Mouse (Mus musculus) heart, postnatal 0 days (tissue): Measurements from ENCODE around the gene Ugt1a10.

ENCODE experiments used
- CTCF ChIP-seq: IDR thresholded peaks from 2 replicates; pipeline ENCODE4 v1.5.1; 2016; ENCODE audit warnings: antibody characterized with exemption, control low read depth, low read depth
- EP300 ChIP-seq: IDR thresholded peaks from 2 replicates; pipeline ENCODE4 v1.6.1; 2016; ENCODE audit warnings: antibody characterized with exemption, low read depth

DNA sequence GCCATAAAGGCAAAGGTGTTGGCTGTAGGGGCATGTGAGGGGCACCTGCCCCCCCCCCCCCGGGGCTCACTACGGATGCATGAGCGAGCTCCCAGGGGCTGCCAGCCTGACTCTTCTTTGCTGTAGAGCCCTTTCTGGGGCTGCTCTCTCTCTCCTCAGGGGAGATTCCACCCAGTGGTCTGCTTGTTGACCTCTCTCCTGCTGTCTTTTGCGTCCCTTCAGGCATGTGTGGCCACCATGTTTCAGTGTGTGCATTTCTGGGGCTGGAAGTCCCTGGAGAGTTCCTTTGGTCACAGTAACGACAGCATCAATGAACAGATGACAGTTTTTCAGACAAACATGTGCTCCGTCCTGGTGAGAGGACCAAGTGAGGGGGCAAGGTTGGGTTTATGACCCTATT lies 203.2 kb downstream of the Ugt1a10 start:
- TF ChIP-seq CTCF (no peak), EP300 (no peak)
